Mouse (Mus musculus): ENCODE data around the gene H2al1m. TPM values are rescaled to one million over a fixed set of nuclear protein-coding genes. Genes with fewer than 3 reads are reported as not detected.
"Not testable (repeated sequence)": the region's sequence is repeated elsewhere in the genome, so short reads cannot be mapped to it uniquely, and the experiment has no call there.

The H2al1m gene
- polyA plus RNA-seq, 1 experiment: 0.42 TPM

DNA sequence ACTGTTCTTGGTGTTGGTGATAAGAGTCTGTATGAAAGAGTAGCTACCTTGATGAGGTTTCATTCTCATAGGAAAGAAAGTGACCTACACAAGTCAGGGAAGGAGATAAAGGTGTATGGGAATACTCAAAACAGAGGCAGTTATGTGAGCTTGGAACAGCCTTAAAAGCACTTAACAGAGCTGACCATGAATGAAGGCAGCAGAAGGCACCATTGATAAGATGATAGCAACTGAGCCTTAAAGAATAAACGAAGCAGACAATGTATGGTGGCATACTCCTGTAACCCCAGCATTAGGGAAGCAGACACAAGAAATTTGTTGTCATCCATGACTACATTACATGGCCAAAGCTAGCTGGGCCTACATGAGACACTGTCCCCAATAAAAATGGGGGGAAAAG, 19.9 kb downstream of the H2al1m start:
- Histone ChIP-seq H3K4me1 (ENCODE audit: control insufficient read depth, insufficient read depth, low read length) (no peaks in the 10 kb centered on the region), H3K4me3 (ENCODE audit: insufficient read depth, low read length) (no peak overlapping the region), H3K27ac (ENCODE audit: insufficient read depth, low read length) (no peak overlapping the region)
- TF ChIP-seq POLR2A (IDR thresholded peaks at IDR 0.05; ENCODE audit: extremely low read depth, insufficient read depth, low read length) (no peak), CTCF (IDR thresholded peaks at IDR 0.05; ENCODE audit: extremely low read depth, insufficient read depth, low read length) (no peak)

DNA sequence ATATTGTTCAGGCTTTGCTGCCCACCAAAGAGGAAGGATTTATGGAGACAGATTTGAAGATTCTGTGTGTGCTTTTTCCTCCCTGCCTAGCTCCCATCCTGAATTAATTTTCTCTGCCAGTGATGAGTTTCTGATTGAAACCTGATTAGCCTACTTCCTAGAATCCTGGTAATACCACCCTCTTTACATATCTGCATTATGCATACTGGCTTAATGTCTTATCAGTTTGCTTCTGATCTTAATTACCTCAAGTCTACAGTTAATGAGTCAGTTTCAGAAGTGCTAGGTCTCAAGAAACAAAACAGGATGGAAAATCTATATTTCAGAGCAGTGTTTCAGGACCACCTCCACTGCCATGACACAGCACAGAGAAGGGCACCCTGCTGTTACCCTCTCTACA, 32.9 kb downstream of the H2al1m start:
- H3K4me1 ChIP-seq (ENCODE audit: control insufficient read depth, insufficient read depth, low read length); H3K4me3 ChIP-seq (ENCODE audit: insufficient read depth, low read length): not testable (repeated sequence)

DNA sequence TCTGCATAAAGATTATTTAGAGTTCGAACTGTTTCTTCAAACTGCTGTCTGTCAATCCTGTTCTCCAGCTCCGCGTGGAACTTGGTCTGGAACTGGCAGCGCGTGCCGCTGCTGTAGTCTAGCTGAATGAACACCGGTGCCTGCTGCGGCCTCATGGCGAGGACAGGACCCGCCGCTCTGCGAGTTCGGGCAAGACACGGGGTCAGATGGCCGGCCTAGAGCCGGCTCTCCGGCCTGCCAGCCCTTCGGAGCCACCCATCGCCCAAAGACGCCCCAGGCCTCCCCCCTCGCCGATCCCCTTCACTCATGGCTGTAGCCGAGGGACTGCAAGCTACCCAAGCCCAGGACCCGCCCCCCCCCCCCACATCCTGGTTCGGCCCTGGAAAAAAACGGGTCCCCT, 44.4 kb downstream of the H2al1m start:
- not testable (repeated sequence) for H3K4me3 ChIP-seq (ENCODE audit: insufficient read depth, low read length); H3K4me1 ChIP-seq (ENCODE audit: control insufficient read depth, insufficient read depth, low read length); H3K27ac ChIP-seq (ENCODE audit: insufficient read depth, low read length)

More for the DNA sequence above, 32.9 kb downstream of the H2al1m start:
- H3K27ac ChIP-seq (ENCODE audit: insufficient read depth, low read length): not testable (repeated sequence)

DNA sequence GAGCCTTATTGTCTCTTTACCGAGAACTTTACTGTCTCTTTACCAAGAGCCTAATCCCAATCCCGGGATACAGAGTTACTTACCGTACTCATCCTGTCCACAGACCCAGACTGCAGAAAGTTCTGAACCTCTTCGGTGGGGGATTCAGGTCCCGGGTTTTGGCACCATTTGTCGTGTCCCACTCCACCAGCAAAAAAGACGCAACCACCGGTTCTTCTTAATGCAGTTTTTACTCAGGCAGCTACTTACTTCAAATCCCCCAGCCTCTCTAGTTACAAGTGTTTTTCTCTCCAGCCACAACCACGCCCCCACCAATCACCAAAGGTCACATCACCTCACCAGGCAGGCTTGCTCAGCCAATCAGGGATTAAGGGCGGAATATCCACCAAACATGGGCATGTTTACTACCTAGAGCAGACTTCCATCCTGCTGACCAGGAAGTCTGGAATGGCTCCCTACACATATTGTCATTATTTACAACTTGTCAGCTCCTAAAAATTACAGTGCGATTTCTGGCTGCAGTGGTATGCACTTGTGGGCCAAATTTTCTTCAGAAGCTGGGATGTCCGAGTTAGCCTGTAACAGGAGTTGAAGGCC, 48.9 kb downstream of the H2al1m start:
- H3K4me1 ChIP-seq (ENCODE audit: control insufficient read depth, insufficient read depth, low read length); H3K27ac ChIP-seq (ENCODE audit: insufficient read depth, low read length); H3K4me3 ChIP-seq (ENCODE audit: insufficient read depth, low read length): not testable (repeated sequence)

DNA sequence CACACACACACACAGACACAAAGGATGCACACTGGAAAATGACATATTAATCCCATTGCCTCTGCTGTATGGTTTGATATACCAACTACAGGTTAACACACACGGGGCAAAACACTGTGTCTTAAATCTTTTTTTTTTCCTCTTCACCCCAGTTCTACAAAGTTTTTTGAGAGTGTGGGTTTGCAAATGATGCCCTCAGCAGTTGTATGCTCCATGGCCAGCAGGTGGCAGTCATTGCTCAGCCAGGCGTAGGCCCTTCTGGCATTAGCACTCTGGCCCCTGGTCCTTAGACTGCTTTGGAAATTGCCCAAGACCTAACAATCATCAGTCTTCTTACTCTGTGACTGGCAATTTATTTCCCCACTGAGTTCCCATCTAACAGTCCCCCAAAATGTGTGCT, 49.5 kb downstream of the H2al1m start:
- not testable (repeated sequence) for H3K4me1 ChIP-seq (ENCODE audit: control insufficient read depth, insufficient read depth, low read length); H3K4me3 ChIP-seq (ENCODE audit: insufficient read depth, low read length); H3K27ac ChIP-seq (ENCODE audit: insufficient read depth, low read length)

Other genes with a start within 250 kb of the H2al1m start
- not detected in 2 replicates for gene Fthl17f, start 220.7 kb upstream of the H2al1m start, polyA plus RNA-seq (2012; rRNA removed)
- not detected in 2 replicates for gene 4930402K13Rik, start 179.2 kb upstream of the H2al1m start, polyA plus RNA-seq (2012; rRNA removed)
- gene Lancl3, start 83.9 kb upstream of the H2al1m start, polyA plus RNA-seq (2012; rRNA removed): 1.1 and 1.2 TPM in 2 replicates
- not detected in 2 replicates for gene Gm14862, start 26.9 kb upstream of the H2al1m start, polyA plus RNA-seq (2012; rRNA removed)
- gene Xk, start 11.0 kb upstream of the H2al1m start, polyA plus RNA-seq (2012; rRNA removed): 8.7 TPM in 2 replicates
- gene H2al1k, start 66.9 kb downstream of the H2al1m start, polyA plus RNA-seq (2012; rRNA removed): not detected in 2 replicates
- 0.36 and 0.52 TPM in 2 replicates for gene Cybb, start 204.0 kb downstream of the H2al1m start, polyA plus RNA-seq (2012; rRNA removed)